Mouse (Mus musculus) kidney, adult 2 months (tissue): ENCODE measurements at regions not wholly inside any gene's neighbourhood (a gene's known extent, or its start where the extent isn't known, plus 50 kb on each side); places are given as distances from the start of the nearest gene placed in this dataset.

Experiments used
- DNase-seq: peaks from one replicate; pipeline ENCODE4 v3.0.0; 2021
- H3K27ac ChIP-seq: fragments of 200-500 bp; 2 replicates; pipeline ENCODE4 v1.5.1; 2012; ENCODE audit warnings: low read depth, low read length, control low read depth, inconsistent platforms; ENCODE audit not compliant: insufficient read depth
- H3K27me3 ChIP-seq: fragments of 200-500 bp; replicated peaks from 2 replicates; pipeline ENCODE4 v1.6.1; 2012; ENCODE audit warnings: mild to moderate bottlenecking, moderate library complexity, low read length, inconsistent platforms; ENCODE audit not compliant: control insufficient read depth, insufficient read depth
- H3K36me3 ChIP-seq: fragments of 200-500 bp; 2 replicates; pipeline ENCODE4 v1.6.1; 2012; ENCODE audit warnings: mild to moderate bottlenecking, moderate library complexity, low read length, inconsistent platforms; ENCODE audit not compliant: control insufficient read depth, insufficient read depth
- H3K4me1 ChIP-seq: fragments of 200-500 bp; 2 replicates; pipeline ENCODE4 v1.6.1; 2011; ENCODE audit warnings: low read length; ENCODE audit not compliant: control insufficient read depth, insufficient read depth
- H3K4me3 ChIP-seq: fragments of 200-500 bp; 2 replicates; pipeline ENCODE4 v1.5.1; 2011; ENCODE audit warnings: mild to moderate bottlenecking, low read depth, low read length, control low read depth; ENCODE audit not compliant: insufficient read depth
- CTCF ChIP-seq: fragments of 200-500 bp; conservative IDR thresholded peaks from 2 replicates; pipeline ENCODE4 v1.5.1; 2011; ENCODE audit warnings: low read depth, mild to moderate bottlenecking, control low read depth, low read length, moderate library complexity, mixed read lengths; ENCODE audit not compliant: insufficient read depth, insufficient read length
- POLR2A ChIP-seq: fragments of 200-500 bp; IDR thresholded peaks from one replicate; pipeline ENCODE4 v1.6.1; 2011; ENCODE audit warnings: low read depth, low read length, control low read depth
- WGBS: fragments of 180-500 bp; shearing (Covaris S2); methylation state at CpG from one replicate; pipeline ENCODE4 v1.1.7; 2018; 5-methylcytosine and 5-hydroxymethylcytosine counted together

DNA sequence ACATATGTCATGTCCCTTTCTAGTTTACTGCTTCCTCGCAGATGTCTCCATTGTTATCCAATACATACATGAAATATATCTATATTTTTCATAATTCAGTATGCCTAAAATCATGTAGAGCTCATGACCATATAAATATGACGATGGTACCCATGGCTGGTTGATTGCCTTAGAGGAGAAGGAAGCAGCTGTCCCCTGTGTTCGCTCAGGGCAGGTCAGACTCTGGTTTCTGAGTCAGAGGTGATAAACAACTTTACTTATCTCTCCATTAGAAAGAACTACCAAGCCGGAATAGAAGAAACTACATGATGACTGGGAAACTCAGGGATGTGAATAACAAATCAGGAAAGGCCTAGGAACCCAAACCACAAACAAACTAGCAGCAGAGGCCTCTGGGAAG lies 307.6 kb downstream of the Sox4 start:
- no peaks in the 10 kb centered on the region for H3K36me3 ChIP-seq
- no peak overlapping the region for H3K27ac ChIP-seq
- no peak for DNase-seq
- H3K27me3 ChIP-seq: no peaks in the 10 kb centered on the region
- TF ChIP-seq CTCF (no peak), POLR2A (no peak)
- no peaks in the 10 kb centered on the region for H3K4me1 ChIP-seq
- H3K4me3 ChIP-seq: no peak overlapping the region
- WGBS: 90% methylated on average over 4 of the region's 4 CpGs

DNA sequence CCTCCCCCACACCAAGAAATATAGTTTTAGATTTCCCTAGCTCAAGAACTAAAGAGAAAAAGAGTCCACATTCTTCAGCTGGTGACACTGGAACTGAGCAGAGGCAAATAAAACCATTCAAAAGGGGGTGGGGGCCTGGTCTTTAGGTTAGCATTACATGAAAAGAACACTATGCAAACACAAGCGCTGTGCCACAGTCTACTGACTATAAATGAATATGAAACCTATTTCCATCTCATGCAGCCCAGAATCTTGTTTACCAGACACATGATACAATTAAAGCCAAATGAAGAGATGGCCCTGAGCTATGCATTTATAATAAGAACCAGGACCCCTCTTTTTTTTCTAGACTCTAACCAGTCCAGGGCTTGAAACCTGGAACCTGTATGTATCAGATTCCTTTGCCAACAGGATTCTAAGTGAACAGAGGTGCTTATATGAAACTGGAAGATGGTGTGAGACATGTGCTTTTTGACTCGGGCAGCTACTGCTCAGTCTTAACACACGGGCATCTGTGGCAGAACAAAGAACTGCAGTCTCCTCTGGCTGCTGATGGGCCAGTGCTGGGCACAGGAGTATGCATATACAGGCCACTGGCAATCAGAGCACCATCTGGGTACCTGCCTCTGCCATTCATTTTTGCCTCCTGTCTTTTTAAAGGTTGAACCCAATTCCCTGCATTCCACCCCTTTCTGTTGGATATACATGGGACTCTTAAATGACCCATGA lies 308.5 kb downstream of the Sox4 start:
- Histone ChIP-seq H3K4me1 (no peaks in the 10 kb centered on the region), H3K27me3 (no peaks in the 10 kb centered on the region), H3K4me3 (no peak overlapping the region), H3K36me3 (no peaks in the 10 kb centered on the region), H3K27ac (no peak overlapping the region)
- DNase-seq: no peak
- TF ChIP-seq POLR2A (no peak), CTCF (no peak)
- WGBS: 73% methylated on average over 3 of the region's 3 CpGs

GRCm38 (mm10) chr13:28640826-28641225 lies 312.7 kb downstream of the Sox4 start:
- 81% methylated on average over 1 of the region's 1 CpGs for WGBS
- H3K36me3 ChIP-seq: no peaks in the 10 kb centered on the region
- H3K27me3 ChIP-seq: no peaks in the 10 kb centered on the region
- DNase-seq: no peak
- 0 out of 2 replicates have a peak, but pooled peaks cover 2% of the 10 kb centered on the region for H3K4me1 ChIP-seq
- TF ChIP-seq POLR2A (no peak), CTCF (no peak)
- no peak overlapping the region for H3K4me3 ChIP-seq
- H3K27ac ChIP-seq: no peak overlapping the region

DNA sequence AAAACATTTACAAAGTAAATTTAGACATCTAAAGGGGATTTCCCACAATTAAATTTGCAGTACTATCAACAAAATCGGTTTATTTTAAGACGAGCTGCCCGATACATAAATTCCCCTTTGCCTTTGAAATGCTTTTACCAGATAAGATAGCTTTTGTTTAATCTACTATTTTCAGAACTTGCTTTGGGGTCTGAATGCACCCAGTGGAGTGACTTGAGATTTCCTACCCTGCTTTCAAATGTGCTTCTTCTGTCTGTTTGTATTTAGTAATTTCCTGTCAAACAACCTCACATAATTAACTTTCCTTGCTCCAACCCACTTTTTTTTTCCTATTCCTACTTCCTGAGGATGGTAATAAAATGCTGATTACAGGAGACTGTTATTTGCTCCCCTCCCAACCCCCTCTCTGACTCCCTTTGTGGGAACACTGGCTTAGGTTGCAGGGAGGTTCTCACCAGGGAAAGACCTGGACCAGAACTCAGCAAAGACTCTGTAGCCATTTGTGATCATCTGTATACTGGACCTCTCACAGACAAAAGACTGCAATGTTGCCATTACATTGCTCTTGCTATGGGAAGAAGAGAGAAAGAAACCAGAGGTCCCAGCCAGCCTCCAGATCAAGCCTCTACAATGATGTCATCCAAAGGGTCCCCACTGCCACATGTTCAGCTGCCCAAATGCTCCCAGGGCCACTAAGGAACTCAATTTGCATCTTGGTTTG lies 318.1 kb downstream of the Sox4 start:
- WGBS: 55% methylated on average over 3 of the region's 3 CpGs
- Histone ChIP-seq H3K27me3 (no peaks in the 10 kb centered on the region), H3K27ac (no peak overlapping the region), H3K4me3 (no peak overlapping the region), H3K4me1 (peaks cover 2% of the 10 kb centered on the region; the same call in 1 of the 2 replicates), H3K36me3 (no peaks in the 10 kb centered on the region)
- TF ChIP-seq POLR2A (no peak), CTCF (no peak)
- no peak for DNase-seq

- no peak overlapping the region for H3K4me3 ChIP-seq
- TF ChIP-seq POLR2A (no peak), CTCF (no peak)
- no peaks in the 10 kb centered on the region for H3K36me3 ChIP-seq
- peak; percentile 41 for DNase-seq
- H3K27me3 ChIP-seq: no peaks in the 10 kb centered on the region
- 47% methylated on average over 5 of the region's 5 CpGs for WGBS
- no peak overlapping the region for H3K27ac ChIP-seq
- peaks cover 2% of the 10 kb centered on the region; the same call in 1 of the 2 replicates for H3K4me1 ChIP-seq
Observed at GRCm38 (mm10) chr13:28633541-28634041, 319.9 kb downstream of the Sox4 start.

- no peak overlapping the region for H3K4me3 ChIP-seq
- no peaks in the 10 kb centered on the region for H3K27me3 ChIP-seq
- H3K36me3 ChIP-seq: no peaks in the 10 kb centered on the region
- peak overlapping the region; percentile 8; the same call in 1 of the 2 replicates for H3K27ac ChIP-seq
- H3K4me1 ChIP-seq: no peaks in the 10 kb centered on the region; the same call in 1 of the 2 replicates
- TF ChIP-seq CTCF (no peak), POLR2A (no peak)
- 38% methylated on average over 9 of the region's 9 CpGs for WGBS
- DNase-seq: peak; percentile 69
Observed at GRCm38 (mm10) chr13:28629431-28630331, 323.8 kb downstream of the Sox4 start.
